Mouse (Mus musculus) embryonic fibroblast, embryonic 13.5 days (primary cell): ENCODE data around the gene Adamts3. TPM values are rescaled to one million over a fixed set of nuclear protein-coding genes. Genes with fewer than 3 reads are reported as not detected.

Experiments
- H3K27ac ChIP-seq: 2 replicates; pipeline ENCODE4 v1.5.1; 2012; ENCODE audit warnings: low read length, control low read depth, inconsistent platforms; ENCODE audit not compliant: insufficient read depth
- H3K4me1 ChIP-seq: 2 replicates; pipeline ENCODE4 v1.6.1; 2011; ENCODE audit warnings: low read length; ENCODE audit not compliant: control insufficient read depth, insufficient read depth
- H3K4me3 ChIP-seq: 2 replicates; pipeline ENCODE4 v1.5.1; 2011; ENCODE audit warnings: mild to moderate bottlenecking, control low read depth, low read length; ENCODE audit not compliant: insufficient read depth
- CTCF ChIP-seq: IDR thresholded peaks from 2 replicates; pipeline ENCODE4 v1.5.1; 2011; ENCODE audit warnings: mild to moderate bottlenecking, control low read depth, low read length, moderate library complexity, borderline replicate concordance; ENCODE audit not compliant: insufficient read depth
- POLR2A ChIP-seq: IDR thresholded peaks from 2 replicates; pipeline ENCODE4 v1.6.1; 2011; ENCODE audit warnings: low read depth, mild to moderate bottlenecking, control low read depth, low read length, moderate library complexity
- polyA plus RNA-seq: library from polyadenylated mRNA; stranded (reverse); fragments of >200 nt; gene quantifications from 2 replicates; pipeline ENCODE4 v1.2.4, GENCODE M21; 2011; ENCODE audit warnings: low read depth; ENCODE audit not compliant: missing spikeins, insufficient read length

The Adamts3 gene
- polyA plus RNA-seq, 1 experiment, result 5.1 TPM

- H3K4me1 ChIP-seq, result no peaks in the 10 kb centered on the region
- H3K4me3 ChIP-seq, result no peak overlapping the region
- H3K27ac ChIP-seq, result no peak overlapping the region
- TF ChIP-seq POLR2A (no peak), CTCF (no peak)
Observed at GRCm38 (mm10) chr5:89883908-89884204, 722 bp upstream of the Adamts3 start.

GRCm38 (mm10) chr5:89882091-89882734 lies 921 bp downstream of the Adamts3 start:
- Histone ChIP-seq H3K27ac (no peak overlapping the region), H3K4me3 (peak overlapping the region; percentile 49), H3K4me1 (no peaks in the 10 kb centered on the region)
- TF ChIP-seq POLR2A (no peak), CTCF (no peak)

- no peak for TF ChIP-seq POLR2A
- no peak for TF ChIP-seq CTCF
- H3K4me3 ChIP-seq, result no peak overlapping the region
- H3K4me1 ChIP-seq, result no peaks in the 10 kb centered on the region
- no peak overlapping the region for H3K27ac ChIP-seq
Observed at GRCm38 (mm10) chr5:89881425-89881824, 1.7 kb downstream of the Adamts3 start.

GRCm38 (mm10) chr5:89878866-89879392 lies 4.2 kb downstream of the Adamts3 start:
- H3K27ac ChIP-seq, result no peak overlapping the region
- H3K4me3 ChIP-seq, result no peak overlapping the region
- TF ChIP-seq CTCF (no peak), POLR2A (no peak)
- H3K4me1 ChIP-seq, result no peaks in the 10 kb centered on the region

- Histone ChIP-seq H3K4me1 (no peaks in the 10 kb centered on the region), H3K27ac (no peak overlapping the region), H3K4me3 (no peak overlapping the region)
- TF ChIP-seq CTCF (no peak), POLR2A (no peak)
Observed at GRCm38 (mm10) chr5:89872661-89873060, 10.5 kb downstream of the Adamts3 start.

GRCm38 (mm10) chr5:89859603-89860002 lies 23.5 kb downstream of the Adamts3 start:
- Histone ChIP-seq H3K4me3 (no peak overlapping the region), H3K4me1 (0 out of 2 replicates have a peak, but pooled peaks cover 7% of the 10 kb centered on the region), H3K27ac (no peak overlapping the region)
- TF ChIP-seq POLR2A (no peak), CTCF (no peak)

GRCm38 (mm10) chr5:89858837-89859236 lies 24.3 kb downstream of the Adamts3 start:
- no peak overlapping the region for H3K4me3 ChIP-seq
- H3K4me1 ChIP-seq, result 0 out of 2 replicates have a peak, but pooled peaks cover 7% of the 10 kb centered on the region
- H3K27ac ChIP-seq, result no peak overlapping the region
- TF ChIP-seq POLR2A (no peak), CTCF (no peak)

GRCm38 (mm10) chr5:89846551-89846950 lies 36.6 kb downstream of the Adamts3 start:
- Histone ChIP-seq H3K4me3 (no peak overlapping the region), H3K27ac (no peak overlapping the region), H3K4me1 (peaks cover 9% of the 10 kb centered on the region; the same call in 1 of the 2 replicates)
- no peak for TF ChIP-seq CTCF
- no peak for TF ChIP-seq POLR2A

- Histone ChIP-seq H3K4me3 (no peak overlapping the region), H3K27ac (no peak overlapping the region)
- no peak for TF ChIP-seq POLR2A
- no peak for TF ChIP-seq CTCF
Observed at GRCm38 (mm10) chr5:89844354-89844753, 38.8 kb downstream of the Adamts3 start.

GRCm38 (mm10) chr5:89843478-89843877 lies 39.7 kb downstream of the Adamts3 start:
- H3K4me1 ChIP-seq, result peaks cover 9% of the 10 kb centered on the region; the same call in 1 of the 2 replicates
- no peak for TF ChIP-seq POLR2A
- no peak for TF ChIP-seq CTCF
- H3K27ac ChIP-seq, result no peak overlapping the region
- no peak overlapping the region for H3K4me3 ChIP-seq

More at GRCm38 (mm10) chr5:89844354-89844753, 38.8 kb downstream of the Adamts3 start:
- H3K4me1 ChIP-seq, result peaks cover 9% of the 10 kb centered on the region; the same call in 1 of the 2 replicates
